Mouse (Mus musculus): Measurements from ENCODE around the gene Adamts9.

GRCm38 (mm10) chr6:92959416-92959815 is 16.1 kb upstream of the Adamts9 start:
- no peak for TF ChIP-seq UBTF (IDR thresholded peaks at IDR 0.05; ENCODE audit: low read depth, low read length)
- TF ChIP-seq E2F4 (IDR thresholded peaks at IDR 0.05; ENCODE audit: insufficient replicate concordance, low read depth, low read length) = no peak
- no peak for TF ChIP-seq POLR2A (IDR thresholded peaks at IDR 0.05; ENCODE audit: low read depth, low read length)
